Mouse (Mus musculus): ENCODE data around the gene Pla2g2d. TPM values are rescaled to one million over a fixed set of nuclear protein-coding genes. Genes with fewer than 3 reads are reported as not detected.
A peak's percentile ranks its signal among the peaks of the same experiment; 100 is the strongest.

Gene Pla2g2d
- total and polyA plus RNA-seq, 2 experiments from 2014 or later = 0.23 to 0.38 TPM

GRCm38 (mm10) chr4:138780300-138780699 lies 4.8 kb downstream of the Pla2g2d start:
- H3K9ac ChIP-seq = no peak overlapping the region
- no peak overlapping the region for H3K4me2 ChIP-seq (ENCODE audit: low read depth)
- ATAC-seq (no peak), DNase-seq (no peak)
- WGBS = 94% methylated on average over 5 of the region's 5 CpGs
- no peak for TF ChIP-seq CTCF (IDR thresholded peaks at IDR 0.05; ENCODE audit: low read depth)
- H3K9me3 ChIP-seq (ENCODE audit: low read length) = no peaks in the 10 kb centered on the region
- H3K36me3 ChIP-seq (ENCODE audit: insufficient read depth) = no peaks in the 10 kb centered on the region
- H3K27ac ChIP-seq (ENCODE audit: low read depth, low read length) = no peak overlapping the region
- H3K27me3 ChIP-seq (ENCODE audit: insufficient read depth, low read length) = no peaks in the 10 kb centered on the region
- no peak overlapping the region for H3K4me3 ChIP-seq (ENCODE audit: low read depth, low read length)
- H3K4me1 ChIP-seq (ENCODE audit: insufficient read depth) = no peaks in the 10 kb centered on the region

- Histone ChIP-seq H3K4me1 (ENCODE audit: insufficient read depth) (no peaks in the 10 kb centered on the region), H3K36me3 (ENCODE audit: insufficient read depth) (no peaks in the 10 kb centered on the region), H3K4me2 (ENCODE audit: low read depth) (no peak overlapping the region), H3K27me3 (ENCODE audit: insufficient read depth, low read length) (no peaks in the 10 kb centered on the region), H3K9ac (no peak overlapping the region), H3K4me3 (ENCODE audit: low read depth, low read length) (no peak overlapping the region), H3K27ac (ENCODE audit: low read depth, low read length) (no peak overlapping the region), H3K9me3 (ENCODE audit: low read length) (no peaks in the 10 kb centered on the region)
- ATAC-seq (no peak), DNase-seq (no peak)
- TF ChIP-seq CTCF (IDR thresholded peaks at IDR 0.05; ENCODE audit: low read depth) = no peak
- 78% methylated on average over 6 of the region's 6 CpGs for WGBS
Observed at GRCm38 (mm10) chr4:138782098-138782497, 6.6 kb downstream of the Pla2g2d start.

DNA sequence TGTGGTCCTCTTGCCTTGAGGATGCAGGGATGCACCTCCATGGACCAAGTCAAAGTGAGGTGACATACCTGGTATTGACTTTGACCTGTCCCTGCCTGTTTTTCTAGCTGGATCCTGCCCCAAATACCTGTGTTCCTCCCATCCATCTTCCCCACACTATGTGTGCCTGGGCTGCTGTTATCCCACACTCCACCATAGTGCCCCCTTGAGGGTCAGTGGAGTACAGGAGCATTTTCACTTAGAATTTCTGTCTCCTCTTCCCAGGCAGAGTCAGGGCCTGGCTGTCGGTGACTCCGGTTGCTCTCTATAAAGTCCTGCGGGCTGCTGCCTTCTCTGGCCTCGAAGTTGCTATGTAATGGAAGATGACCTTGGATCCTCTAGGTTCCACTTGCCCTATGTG lies 10.2 kb downstream of the Pla2g2d start:
- no peak for ATAC-seq
- no peak overlapping the region for H3K27ac ChIP-seq (ENCODE audit: low read depth, low read length)
- H3K9me3 ChIP-seq (ENCODE audit: low read length) = no peaks in the 10 kb centered on the region
- H3K4me1 ChIP-seq (ENCODE audit: insufficient read depth) = no peaks in the 10 kb centered on the region
- H3K36me3 ChIP-seq (ENCODE audit: insufficient read depth) = no peaks in the 10 kb centered on the region
- H3K4me3 ChIP-seq (ENCODE audit: low read depth, low read length) = no peak overlapping the region
- peak; percentile 22; the same call in 1 of the 2 replicates for TF ChIP-seq CTCF (IDR thresholded peaks at IDR 0.05; ENCODE audit: low read depth)
- H3K27me3 ChIP-seq (ENCODE audit: insufficient read depth, low read length) = no peaks in the 10 kb centered on the region
- WGBS = 62% methylated on average over 4 of the region's 4 CpGs
- no peak overlapping the region for H3K9ac ChIP-seq
- no peak overlapping the region for H3K4me2 ChIP-seq (ENCODE audit: low read depth)
- DNase-seq = no peak

DNA sequence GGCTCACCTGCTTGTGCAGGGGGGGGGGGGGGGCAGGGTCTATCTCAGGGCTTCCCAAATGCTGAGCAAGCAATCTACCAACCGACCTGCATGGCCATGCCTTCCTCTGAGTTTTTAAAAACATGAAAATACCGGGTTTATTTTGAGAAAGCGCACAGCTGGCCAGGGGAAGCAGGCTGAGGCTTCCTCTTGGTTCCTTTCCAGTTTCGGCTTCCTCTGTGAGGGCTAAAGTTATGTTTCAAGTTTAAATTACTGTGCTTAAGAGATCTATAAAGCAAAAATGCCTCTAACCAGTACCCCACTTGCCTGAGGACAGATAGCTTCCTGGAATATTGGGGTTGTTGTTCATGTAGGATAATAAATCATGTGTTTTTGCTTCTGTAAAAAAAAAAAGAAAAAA lies 10.6 kb downstream of the Pla2g2d start:
- Histone ChIP-seq H3K4me2 (ENCODE audit: low read depth) (no peak overlapping the region), H3K4me1 (ENCODE audit: insufficient read depth) (no peaks in the 10 kb centered on the region), H3K9me3 (ENCODE audit: low read length) (no peaks in the 10 kb centered on the region), H3K4me3 (ENCODE audit: low read depth, low read length) (no peak overlapping the region), H3K27ac (ENCODE audit: low read depth, low read length) (no peak overlapping the region), H3K27me3 (ENCODE audit: insufficient read depth, low read length) (no peaks in the 10 kb centered on the region), H3K9ac (no peak overlapping the region), H3K36me3 (ENCODE audit: insufficient read depth) (no peaks in the 10 kb centered on the region)
- no peak for TF ChIP-seq CTCF (IDR thresholded peaks at IDR 0.05; ENCODE audit: low read depth)
- no peak for DNase-seq
- ATAC-seq = no peak
- 67% methylated on average over 4 of the region's 4 CpGs for WGBS

DNA sequence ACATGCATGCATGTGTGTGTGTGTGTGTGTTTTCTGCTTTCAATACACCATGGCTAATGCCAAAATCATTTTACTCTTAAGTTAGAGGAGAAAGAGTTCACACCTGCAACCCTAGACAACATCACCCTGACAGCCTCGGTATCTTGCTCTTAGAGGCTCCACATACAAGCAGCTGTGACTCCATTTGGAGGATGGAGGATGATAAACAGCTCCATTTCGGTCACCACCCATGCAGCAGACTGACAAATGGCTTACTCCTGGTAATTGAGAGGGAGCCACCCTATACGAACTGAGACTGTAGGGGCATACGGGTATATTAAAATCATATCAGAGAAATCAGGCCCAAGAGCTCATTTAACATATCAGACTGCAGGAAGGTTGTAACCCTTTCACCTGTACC lies 12.8 kb downstream of the Pla2g2d start:
- Histone ChIP-seq H3K36me3 (ENCODE audit: insufficient read depth) (no peaks in the 10 kb centered on the region), H3K9me3 (ENCODE audit: low read length) (no peaks in the 10 kb centered on the region), H3K27me3 (ENCODE audit: insufficient read depth, low read length) (no peaks in the 10 kb centered on the region), H3K4me2 (ENCODE audit: low read depth) (no peak overlapping the region), H3K4me3 (ENCODE audit: low read depth, low read length) (no peak overlapping the region), H3K9ac (no peak overlapping the region), H3K27ac (ENCODE audit: low read depth, low read length) (no peak overlapping the region), H3K4me1 (ENCODE audit: insufficient read depth) (no peaks in the 10 kb centered on the region)
- 75% methylated on average over 4 of the region's 4 CpGs for WGBS
- no peak for DNase-seq
- no peak for TF ChIP-seq CTCF (IDR thresholded peaks at IDR 0.05; ENCODE audit: low read depth)
- ATAC-seq = no peak

- no peak overlapping the region for H3K4me2 ChIP-seq (ENCODE audit: low read depth)
- H3K36me3 ChIP-seq (ENCODE audit: insufficient read depth) = no peaks in the 10 kb centered on the region
- DNase-seq (no peak), ATAC-seq (no peak)
- H3K27ac ChIP-seq (ENCODE audit: low read depth, low read length) = no peak overlapping the region
- no peaks in the 10 kb centered on the region for H3K4me1 ChIP-seq (ENCODE audit: insufficient read depth)
- WGBS = 66% methylated on average over 6 of the region's 6 CpGs
- H3K27me3 ChIP-seq (ENCODE audit: insufficient read depth, low read length) = no peaks in the 10 kb centered on the region
- TF ChIP-seq CTCF (IDR thresholded peaks at IDR 0.05; ENCODE audit: low read depth) = no peak
- H3K9me3 ChIP-seq (ENCODE audit: low read length) = no peaks in the 10 kb centered on the region
- H3K9ac ChIP-seq = no peak overlapping the region
- H3K4me3 ChIP-seq (ENCODE audit: low read depth, low read length) = no peak overlapping the region
Observed at GRCm38 (mm10) chr4:138791452-138791851, 15.9 kb downstream of the Pla2g2d start.

- ATAC-seq = no peak
- Histone ChIP-seq H3K4me2 (ENCODE audit: low read depth) (no peak overlapping the region), H3K36me3 (ENCODE audit: insufficient read depth) (no peaks in the 10 kb centered on the region), H3K4me1 (ENCODE audit: insufficient read depth) (no peaks in the 10 kb centered on the region), H3K4me3 (ENCODE audit: low read depth, low read length) (no peak overlapping the region), H3K9me3 (ENCODE audit: low read length) (no peaks in the 10 kb centered on the region), H3K27ac (ENCODE audit: low read depth, low read length) (no peak overlapping the region), H3K27me3 (ENCODE audit: insufficient read depth, low read length) (no peaks in the 10 kb centered on the region), H3K9ac (no peak overlapping the region)
- 61% methylated on average over 9 of the region's 9 CpGs for WGBS
- no peak for TF ChIP-seq CTCF (IDR thresholded peaks at IDR 0.05; ENCODE audit: low read depth)
- DNase-seq = peak; percentile 45
Observed at GRCm38 (mm10) chr4:138792599-138792998, 17.1 kb downstream of the Pla2g2d start.

GRCm38 (mm10) chr4:138793276-138793675 lies 17.7 kb downstream of the Pla2g2d start:
- DNase-seq (peak; percentile 53), ATAC-seq (peak; percentile 48; the same call in 1 of the 2 replicates)
- no peak overlapping the region for H3K4me2 ChIP-seq (ENCODE audit: low read depth)
- no peaks in the 10 kb centered on the region for H3K4me1 ChIP-seq (ENCODE audit: insufficient read depth)
- H3K9me3 ChIP-seq (ENCODE audit: low read length) = no peaks in the 10 kb centered on the region
- TF ChIP-seq CTCF (IDR thresholded peaks at IDR 0.05; ENCODE audit: low read depth) = peak; percentile 72
- no peaks in the 10 kb centered on the region for H3K27me3 ChIP-seq (ENCODE audit: insufficient read depth, low read length)
- no peak overlapping the region for H3K9ac ChIP-seq
- 50% methylated on average over 2 of the region's 2 CpGs for WGBS
- H3K4me3 ChIP-seq (ENCODE audit: low read depth, low read length) = no peak overlapping the region
- no peaks in the 10 kb centered on the region for H3K36me3 ChIP-seq (ENCODE audit: insufficient read depth)
- H3K27ac ChIP-seq (ENCODE audit: low read depth, low read length) = no peak overlapping the region
